Mouse (Mus musculus) ovary, postnatal 36 days (tissue): ENCODE measurements around the gene Vamp8.
A peak's percentile ranks its signal among the peaks of the same experiment; 100 is the strongest.

Experiments used
- DNase-seq: peaks from one replicate; pipeline ENCODE4 v3.0.0; 2022; ENCODE audit warnings: low spot score, mixed read lengths

The Vamp8 gene

DNA sequence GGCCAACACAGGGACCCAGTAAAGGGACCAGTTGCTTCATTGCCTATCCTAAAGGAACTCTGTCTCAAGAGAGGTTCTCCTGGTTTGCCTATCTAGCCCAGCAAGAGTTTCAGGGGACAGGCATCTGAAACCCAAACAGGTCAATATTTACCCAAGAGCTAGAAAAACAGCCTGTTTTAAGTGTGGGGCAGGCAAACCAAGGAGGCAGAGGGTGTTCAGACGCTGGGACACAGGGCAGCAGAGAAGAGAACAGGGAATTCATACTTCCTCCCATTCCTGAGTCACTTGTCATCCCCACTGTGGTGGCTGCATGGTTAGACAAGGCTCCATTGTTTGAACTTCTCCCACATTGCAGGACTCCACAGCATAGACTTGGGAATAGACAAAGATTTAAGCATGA, 18.9 kb downstream of the Vamp8 start:
- no peak for DNase-seq

DNA sequence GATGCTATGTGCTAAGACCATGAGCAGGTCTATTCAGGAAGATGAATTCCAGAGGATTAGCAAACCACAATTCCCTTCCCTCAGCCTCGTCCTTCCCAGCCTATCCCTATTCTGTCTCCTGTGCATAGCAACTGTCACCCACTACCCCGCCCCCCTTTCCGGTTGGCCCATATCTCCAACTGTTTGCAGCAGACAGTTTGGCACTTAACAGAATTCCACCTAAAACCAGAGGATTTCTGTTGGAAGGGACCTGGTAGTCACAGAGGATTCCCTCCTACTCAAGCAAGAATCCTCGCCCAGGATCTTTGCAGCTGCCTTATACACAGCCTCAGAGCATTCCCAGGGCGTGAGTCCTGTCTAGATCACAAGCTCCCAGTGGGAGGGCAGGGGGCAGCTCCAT, 19.4 kb downstream of the Vamp8 start:
- no peak for DNase-seq

DNA sequence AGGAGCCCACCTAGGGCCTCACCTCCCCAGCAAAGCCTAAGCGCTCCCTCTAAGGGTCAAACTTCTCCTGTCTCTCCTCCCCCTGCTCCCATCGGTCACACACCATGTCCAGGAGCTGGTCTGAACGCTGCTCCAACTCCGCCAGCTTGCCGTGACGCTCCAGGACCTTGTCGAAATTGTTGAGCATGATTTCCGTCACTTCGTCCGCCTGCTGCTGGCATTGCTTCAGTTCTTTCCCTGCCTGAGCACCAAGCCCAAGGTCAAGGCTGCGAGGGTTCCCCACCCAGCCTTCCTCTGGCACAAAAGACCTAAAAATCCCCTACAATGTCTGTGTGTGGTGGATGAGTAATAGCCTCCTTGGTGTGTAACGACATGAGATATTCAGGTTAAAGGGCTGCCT, 20.4 kb downstream of the Vamp8 start:
- peak; percentile 55 for DNase-seq

DNA sequence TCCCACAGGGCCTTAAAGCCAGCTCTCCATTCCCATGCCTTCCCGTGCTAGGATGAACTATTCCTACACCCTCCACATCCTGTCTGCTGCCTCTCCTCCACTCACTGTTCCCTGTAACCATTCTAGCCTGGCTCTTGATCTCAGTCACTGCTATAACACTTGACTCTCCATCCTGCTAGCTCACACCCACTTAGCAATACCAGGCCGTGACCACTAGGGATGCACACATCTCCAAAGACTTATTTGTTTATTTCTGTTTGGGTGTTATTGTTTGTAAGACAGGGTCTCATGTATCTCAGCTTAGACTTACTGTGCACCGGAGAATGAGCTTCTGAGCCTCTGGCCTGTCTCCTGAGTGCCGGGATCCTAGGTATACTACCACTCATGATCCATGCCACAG, 20.9 kb downstream of the Vamp8 start:
- DNase-seq = no peak

DNA sequence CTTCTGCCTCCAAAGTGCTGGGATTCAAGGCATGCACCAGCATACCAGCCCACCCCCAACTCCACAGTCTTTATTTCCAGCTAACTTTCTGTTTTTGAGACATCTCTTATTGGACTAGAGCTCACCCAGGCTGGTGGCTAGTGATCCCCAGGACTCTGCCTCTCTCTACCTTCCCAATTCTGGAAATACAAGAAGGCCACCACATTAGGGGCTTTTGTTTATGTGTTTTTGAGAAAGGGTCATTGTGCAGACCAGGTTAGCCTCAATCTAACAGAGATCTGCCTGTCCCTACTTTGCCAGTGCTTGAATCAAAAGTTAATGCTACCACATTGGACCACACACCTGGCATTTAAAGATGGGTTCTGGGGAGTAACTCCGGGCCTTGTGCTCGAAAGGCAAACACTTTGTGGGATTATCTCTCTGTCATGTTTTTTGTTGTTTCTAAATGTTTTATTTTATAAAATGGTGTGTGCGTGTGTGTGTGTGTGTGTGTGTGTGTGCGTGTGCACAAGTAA, 23.0 kb downstream of the Vamp8 start:
- DNase-seq = no peak

DNA sequence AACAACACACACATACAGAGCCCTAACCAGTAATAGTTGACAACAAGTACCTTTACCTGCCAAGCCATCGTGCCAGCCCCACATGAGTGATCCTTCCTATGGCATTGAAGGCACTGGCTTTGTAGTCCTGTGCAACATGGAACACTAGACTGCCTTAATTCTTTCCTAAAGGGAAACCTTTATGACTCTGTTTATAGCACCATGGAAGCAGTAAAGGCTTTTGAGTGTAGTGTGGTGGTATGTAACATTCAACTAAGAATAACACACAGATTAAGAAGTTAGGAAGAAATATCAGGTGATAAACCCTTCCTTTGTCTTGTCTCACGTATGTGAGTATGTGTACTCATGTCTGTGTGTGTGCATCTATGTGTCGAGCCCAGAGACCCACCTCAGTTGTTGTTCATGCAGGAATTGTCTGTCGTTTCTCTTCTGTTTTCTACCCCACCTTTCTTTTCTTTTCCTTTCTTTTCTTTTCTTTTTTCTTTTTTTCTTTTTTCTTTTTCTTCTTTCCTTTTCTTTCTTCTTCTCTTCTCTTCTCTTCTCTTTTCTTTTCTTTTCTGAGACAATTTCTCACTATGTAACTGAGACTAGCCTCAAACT, 23.6 kb downstream of the Vamp8 start, which contains the start of gene Rnf181:
Rnf181 (minus strand) TSS at position 113 of the 600 bp plus-strand sequence.
- no peak for DNase-seq

DNA sequence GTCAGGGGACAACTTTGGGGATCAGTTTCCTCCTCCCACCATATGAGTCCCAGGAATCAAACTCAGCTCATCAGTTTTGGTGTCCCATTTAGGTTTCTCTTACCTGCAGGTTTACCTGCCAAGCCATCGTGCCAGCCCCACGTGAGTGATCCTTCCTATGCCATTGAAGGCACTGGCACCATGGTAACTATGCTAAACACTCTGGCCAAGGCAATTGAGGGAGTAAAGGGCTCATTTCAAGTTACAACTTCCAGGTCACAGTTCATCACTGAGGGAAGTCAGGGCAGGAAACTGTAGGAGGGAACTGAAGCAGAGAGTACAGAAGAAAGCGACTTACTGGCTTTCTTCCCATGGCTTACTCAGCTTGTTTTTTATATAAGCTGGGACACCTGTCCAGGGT, 24.2 kb downstream of the Vamp8 start:
- DNase-seq = no peak

DNA sequence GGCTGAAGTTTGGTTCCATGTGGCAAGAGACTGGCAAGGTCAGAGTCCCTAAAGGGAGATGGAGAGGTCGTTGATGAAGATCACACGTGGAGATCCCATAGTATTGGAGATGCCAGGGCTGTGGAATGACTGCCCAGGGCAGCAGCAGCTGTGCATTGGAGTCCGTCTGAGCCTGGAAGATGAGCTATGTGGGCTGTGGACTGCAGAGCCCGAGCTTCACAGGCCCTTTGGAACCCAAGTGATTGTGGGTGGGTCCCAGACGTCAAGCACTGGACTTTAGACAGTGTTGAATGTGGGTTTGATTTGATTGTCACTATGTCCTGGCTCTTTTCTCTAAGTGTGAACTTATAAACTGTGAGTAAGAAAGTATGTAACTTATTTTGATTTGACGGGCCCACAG, 25.5 kb downstream of the Vamp8 start:
- no peak for DNase-seq

DNA sequence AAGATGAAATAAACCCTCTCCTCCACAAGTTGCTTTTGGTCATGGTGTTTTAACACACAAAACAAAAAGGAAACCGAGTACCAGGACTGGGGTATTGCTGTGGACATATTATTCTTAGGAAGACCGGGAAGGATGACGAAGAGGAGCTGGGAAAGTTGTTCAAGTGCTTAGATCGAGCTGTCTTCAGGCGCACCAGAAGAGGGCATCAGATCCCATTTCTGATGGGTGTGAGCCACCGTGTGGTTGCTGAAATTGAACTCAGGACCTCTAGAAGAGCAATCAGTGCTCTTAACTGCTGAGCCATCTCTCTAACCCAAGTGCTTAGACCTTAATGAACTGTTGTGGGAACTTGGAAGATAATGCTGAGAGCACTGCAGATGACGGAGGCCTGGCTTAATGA, 26.5 kb downstream of the Vamp8 start:
- DNase-seq = no peak

DNA sequence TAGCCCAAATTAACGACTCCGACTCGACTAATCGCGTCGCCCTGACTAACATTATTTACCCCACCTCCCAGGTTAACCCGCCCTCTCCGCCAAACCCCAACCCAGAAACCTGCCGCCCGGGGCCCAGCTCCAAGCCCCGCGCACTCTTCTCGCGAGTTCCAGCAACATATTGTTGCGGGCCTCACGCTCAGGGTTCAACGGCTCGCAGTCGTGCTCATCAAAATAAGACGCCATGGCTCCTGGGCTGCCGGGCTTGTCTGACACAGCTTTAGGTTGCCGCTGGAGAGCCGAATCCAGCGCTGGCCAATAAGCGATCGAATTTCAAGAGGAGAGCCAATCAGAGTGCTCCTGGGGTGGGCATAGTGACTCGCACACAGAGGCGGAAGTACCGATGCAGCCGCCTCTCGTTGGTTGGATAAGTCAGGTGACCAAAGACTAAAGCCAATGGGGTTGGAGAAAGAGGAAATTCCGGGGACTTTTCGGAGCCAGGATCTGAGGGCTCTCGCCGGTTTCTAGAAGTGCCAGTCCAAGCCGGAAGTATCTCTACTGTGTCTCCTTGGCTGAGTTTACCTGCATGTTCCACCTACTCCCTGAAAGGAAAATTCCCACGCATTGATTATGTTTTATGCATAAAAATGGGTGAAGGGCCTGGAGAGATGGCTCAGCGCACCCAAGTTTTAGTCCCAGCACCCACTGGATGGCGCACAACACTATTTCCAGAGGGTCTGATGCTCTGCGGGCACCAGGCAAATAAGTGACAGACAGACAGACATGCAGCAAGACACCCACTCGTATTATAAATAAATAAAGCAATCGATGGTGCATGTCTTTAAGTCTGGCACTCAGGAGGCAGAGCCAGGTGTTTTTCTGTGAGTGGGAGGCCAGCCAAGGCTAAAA, 28.1 kb downstream of the Vamp8 start:
- DNase-seq = peak; percentile 90

DNA sequence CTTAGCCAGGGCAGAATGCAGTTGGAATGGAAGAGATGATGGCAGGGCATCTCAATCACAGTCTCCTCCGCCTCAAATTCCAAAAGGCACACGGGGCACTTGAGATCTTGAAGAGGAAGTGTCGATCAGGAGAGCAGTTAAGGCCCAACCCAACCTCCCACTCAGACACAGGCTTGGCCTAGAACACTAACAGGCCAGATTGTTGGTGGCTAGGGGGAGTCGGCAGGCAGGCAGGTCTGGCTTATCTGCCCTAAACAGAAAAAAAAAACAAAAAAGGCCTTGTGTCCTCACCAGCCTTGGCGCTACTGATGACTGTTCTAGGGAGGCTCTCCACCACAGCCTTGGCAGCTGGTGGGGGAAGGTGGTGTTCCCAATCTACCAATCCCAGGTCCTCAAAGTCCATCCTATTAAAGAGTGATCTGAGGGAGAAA, 29.4 kb downstream of the Vamp8 start:
- no peak for DNase-seq

DNA sequence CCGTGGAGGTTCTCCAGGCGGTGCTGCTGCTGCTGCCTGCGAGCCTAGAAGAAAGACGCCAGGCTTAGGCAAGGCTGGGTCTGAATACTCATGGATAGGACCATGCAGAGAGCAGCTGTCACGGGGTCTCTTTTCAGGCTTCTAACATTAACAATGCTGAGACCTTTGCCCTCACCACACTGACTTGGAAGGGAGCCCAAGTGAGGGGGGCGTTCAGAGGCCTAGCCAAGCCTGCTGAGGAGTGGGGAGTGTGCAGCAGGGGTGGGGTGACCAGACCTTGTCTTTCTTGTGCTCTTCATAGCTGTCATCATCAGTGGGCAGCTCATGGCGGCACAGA, 29.9 kb downstream of the Vamp8 start:
- DNase-seq = no peak

DNA sequence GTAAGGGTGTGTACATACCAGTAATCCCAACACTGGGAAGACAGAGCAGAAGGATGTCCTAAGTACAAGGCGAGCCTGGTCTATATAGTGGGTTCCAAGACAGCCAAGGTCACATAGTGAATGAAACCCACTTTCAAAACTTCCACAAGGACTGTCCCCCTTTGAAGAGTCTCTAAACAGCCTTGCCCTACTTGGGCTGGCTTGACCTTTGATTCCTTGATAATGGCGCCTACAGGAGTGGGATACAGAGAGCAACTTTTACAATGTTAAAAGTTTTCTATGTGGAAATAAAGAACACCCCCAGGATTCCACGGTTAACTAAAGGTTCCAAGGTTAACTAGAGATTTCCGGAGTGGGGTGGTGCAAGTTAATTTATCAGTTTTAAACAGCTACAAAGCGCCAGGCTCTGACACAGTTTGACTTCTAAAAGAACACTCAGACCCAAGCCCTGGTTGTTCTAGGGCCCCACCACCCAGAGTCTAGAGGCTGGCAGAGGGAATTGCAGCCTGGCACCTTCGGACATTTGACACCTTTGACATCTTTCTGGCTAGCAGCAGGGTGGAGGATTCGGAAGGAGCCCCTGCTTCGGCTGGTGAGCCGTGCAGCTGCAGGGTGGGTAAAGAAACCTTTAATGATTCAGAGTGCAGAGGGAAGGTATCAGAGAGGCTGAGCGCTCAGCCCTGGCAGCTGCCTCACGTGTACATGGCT, 30.5 kb downstream of the Vamp8 start:
- DNase-seq = no peak

DNA sequence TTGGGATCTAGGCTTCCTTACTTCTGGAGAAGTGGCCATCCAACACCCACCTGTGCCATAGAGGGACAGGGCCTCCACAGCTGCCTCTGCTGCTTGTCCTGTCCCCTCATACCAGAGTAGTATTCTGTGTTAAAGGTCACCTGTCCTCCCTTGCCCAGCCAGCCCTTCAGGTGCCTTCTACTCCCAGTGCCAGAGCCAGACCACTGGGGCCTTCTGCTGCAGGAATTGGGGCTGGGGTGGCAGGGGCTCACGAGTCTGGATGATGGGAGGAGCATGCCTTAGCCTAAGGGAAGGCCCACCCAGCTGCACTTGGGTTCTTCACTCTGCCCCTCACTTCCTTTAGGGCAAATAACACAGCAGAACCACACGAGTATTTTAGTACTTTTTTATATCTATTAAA, 31.2 kb downstream of the Vamp8 start:
- DNase-seq = no peak

DNA sequence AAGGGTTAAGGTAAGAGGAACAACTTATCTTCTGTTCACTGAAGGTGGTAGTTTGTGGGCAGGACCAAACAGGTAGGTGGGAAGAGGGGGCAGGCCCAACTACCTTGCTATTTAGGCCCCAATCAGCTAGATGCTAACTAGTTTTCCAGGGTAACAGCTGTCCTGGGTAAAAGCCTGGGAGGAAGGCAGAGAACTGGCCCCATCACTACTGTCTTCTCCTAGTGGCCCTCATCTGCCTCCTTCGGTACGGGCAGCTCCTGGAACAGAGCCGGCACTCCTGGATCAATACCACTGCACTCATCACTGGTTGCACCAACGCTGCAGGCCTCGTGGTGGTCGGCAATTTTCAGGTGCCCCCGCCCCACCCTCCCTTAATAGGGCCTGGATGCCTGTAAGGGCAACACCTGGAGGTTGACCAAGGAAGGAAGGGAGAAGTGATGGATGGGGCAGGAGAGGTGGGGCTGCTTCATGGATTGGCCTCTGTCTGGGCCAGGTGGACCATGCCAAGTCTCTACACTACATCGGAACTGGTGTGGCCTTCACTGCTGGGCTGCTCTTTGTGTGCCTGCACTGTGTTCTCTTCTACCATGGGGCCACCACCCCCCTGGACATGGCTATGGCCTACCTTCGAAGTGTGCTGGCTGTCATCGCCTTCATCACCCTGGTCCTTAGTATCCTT, 32.3 kb downstream of the Vamp8 start:
- no peak for DNase-seq

DNA sequence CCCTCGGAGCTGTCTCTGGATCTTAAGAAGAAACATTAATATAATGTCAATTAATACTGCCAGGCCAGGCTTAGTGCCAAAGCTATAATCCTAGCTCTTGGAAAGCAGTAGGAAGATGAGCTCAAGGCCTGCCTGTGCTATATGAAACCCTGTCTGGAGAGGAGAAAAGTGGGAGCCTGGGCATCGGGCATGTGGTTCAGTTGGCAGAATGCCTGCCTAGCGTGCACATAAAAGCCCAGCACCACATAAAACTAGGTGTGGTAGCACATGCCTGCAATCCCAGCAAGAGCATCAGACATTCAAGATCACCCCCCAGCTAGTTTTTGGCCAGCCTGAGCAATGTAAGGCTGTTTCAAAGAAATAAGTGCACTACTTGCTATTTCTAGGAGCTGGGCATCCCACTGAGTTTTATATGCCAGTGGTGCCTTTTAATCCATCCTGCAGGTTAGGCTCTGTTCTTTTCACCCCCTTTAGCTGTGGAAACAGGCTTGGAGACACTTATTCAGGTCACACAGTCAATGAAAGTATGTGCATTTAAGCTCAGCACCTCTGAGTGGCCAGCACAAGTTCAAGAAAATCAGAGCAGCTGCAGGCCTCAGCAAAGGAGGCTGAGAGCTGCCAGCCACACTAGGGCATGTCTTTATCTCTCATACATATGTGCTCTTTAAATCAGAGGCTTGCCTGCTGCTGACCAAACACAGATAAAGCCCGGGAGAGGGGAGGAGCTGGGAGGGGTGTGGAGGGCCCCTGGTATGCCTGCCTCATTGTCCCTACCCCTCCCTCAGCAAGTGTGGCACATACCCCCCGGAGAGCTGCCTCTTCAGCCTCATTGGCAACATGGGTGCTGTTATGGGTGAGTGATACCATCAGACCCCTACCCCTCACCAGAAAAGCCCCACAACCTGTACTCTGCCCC, 33.1 kb downstream of the Vamp8 start:
- DNase-seq = no peak

DNA sequence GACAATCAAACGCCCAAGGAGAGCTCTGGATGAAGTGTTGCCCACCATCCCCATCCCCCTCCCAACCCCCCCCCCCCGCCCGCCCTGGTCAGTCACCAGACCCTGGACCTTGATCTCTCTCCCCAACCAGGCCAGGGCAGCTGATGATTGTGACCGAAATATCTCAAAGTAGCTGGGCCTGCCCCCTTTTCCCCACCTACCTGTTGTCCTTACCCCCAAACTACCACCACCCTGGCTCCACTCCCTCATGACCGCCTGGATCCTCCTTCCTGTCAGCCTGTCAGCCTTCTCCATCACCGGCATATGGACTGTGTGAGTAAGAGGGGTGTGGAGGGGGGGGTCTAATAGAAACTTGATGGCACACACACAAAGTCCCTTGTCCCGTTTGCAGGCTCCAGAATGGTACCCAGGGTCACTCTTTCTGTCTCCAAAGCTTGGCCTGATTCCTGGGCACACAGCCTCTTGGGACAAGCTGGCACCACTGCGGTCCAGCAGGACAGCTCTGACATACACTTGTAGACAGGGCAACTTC, 34.4 kb downstream of the Vamp8 start:
- DNase-seq = no peak

DNA sequence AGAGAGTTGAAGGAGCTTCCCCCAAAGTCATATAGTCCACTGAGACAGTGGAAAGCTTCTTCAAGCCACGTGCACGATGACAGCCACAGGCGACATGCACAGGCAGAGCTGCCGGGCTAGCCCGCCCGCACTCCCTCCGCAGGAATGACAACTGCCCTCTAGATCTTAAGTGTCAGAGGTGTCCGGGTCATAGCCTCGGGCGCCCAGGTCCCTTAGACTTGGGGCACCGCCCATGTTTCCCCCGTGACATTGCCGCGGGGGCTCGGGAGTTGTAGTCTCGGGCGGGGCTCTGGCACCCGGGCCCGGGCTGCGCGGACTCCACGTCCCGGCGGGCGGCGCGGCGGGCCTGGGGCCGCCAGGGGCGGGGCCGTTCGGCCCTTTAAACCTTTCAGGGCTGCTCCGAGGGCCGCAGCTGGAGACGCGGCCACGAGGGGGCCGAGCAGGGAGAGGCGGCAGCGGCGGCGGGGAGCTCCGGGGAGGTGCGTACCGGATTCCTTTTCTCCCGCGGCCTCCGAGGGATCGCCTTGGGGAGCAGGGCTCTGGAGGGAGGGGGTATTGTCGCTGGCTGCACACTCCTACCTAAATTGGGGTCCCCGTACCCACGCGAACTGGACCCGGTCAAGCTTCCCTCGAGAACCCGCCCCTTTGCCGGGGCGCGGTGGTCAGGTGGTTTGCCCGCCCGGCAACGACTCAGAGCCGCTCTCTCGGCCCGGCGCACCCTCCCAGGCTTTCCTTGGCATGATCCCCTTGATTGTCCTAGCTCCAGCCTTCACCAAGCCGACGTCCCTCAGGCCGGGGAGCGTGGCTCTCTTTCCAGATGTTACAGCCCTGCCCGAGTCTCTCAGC, 35.2 kb downstream of the Vamp8 start, which contains the start of gene Tmem150a:
Tmem150a (plus strand) TSS at position 382 of the 846 bp plus-strand sequence.
- peak; percentile 85 for DNase-seq

DNA sequence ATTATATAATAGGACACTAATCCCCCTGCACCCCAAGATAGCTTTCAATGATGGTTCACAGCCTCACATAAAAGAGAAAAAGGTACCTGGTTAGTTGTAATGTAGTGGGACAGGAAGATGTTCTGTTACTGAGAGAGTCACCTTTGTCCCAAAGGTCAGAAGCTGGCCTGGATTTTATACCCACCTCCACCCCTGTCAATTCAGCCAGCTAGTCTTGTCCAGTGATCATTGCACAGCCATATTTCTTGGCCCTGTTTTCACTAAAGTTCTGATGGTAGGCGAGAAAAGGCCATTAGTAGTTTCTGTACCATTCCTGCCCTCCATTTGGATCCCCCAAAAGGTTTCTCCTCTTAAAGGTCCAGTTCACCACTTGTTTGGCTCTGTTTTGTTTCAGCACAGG, 36.5 kb downstream of the Vamp8 start:
- DNase-seq = no peak
